ENCODE assay signal across 8 mouse cellular contexts in the genomic region with DNA sequence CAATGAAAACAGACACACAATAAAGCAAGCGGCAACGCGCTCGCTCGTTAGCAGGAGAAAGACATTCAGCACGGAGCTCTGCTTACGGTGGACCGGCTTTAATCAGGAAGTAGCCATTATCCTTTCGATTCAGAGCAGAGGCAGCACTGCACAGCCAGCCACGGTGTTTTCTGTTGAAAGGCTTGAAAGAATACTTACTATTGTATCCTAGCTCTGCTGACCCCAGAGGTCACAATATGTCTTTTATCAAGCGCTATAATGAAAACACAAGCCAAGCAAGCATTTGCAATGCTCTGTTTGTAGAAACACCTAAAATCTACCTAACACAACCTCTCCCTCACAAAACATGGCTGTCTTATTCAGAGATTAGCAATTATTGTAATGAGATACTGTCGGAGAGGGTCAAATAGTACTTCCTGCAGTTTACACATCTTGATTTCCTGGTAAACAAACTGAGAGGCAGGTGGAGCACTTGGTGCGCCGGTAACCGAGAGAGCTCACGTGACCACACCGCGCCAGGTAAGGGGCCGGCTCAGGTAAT.
DNase-seq lines count a peak whose midpoint lies in the region; ATAC-seq and TF ChIP-seq lines count a peak whose summit lies in the region.

No protein-coding gene starts in this region.

- TF ChIP-seq CTCF in thymus, adult 2 months (IDR thresholded peaks at IDR 0.05; ENCODE audit: borderline replicate concordance, control insufficient read depth, extremely low read depth, insufficient read depth, low read length, poor library complexity), result no peak

- no peaks in the 10 kb centered on the region for H3K9me3 ChIP-seq in intestine, embryonic 15.5 days
- H3K9me3 ChIP-seq in limb, embryonic 10.5 days (replicated peaks), result no peaks in the 10 kb centered on the region

- DNase-seq in thymus, adult 2 months, result peak; percentile 11
- no peak for DNase-seq in thymus, postnatal 10 days (ENCODE audit: low spot score in 2 of 2)
- peak; percentile 53 to 65 for DNase-seq in cerebellum, postnatal 10 days
- peak; percentile 28 to 49 for DNase-seq in frontal cortex, postnatal 36 days (ENCODE audit: low spot score in 2 of 2)
- DNase-seq in limb, embryonic 10.5 days (ENCODE audit: low spot score), result peak; percentile 54
- DNase-seq in mesoderm, embryonic 11.5 days (ENCODE audit: low read depth, low spot score), result peak; percentile 60
- DNase-seq in spleen, postnatal 36 days (ENCODE audit: low spot score in 2 of 2), result peak; percentile 45 to 48

- no peak for TF ChIP-seq POLR2A in thymus, adult 2 months (IDR thresholded peaks at IDR 0.05; ENCODE audit: control insufficient read depth, extremely low read depth, insufficient read depth, low read length, poor library complexity)

- peak; percentile 81 for ATAC-seq in intestine, embryonic 15.5 days

- H3K27ac ChIP-seq in thymus, adult 2 months (ENCODE audit: control insufficient read depth, insufficient read depth, low read length), result no peak overlapping the region
- H3K27ac ChIP-seq in intestine, embryonic 15.5 days, result peak overlapping the region; percentile 42; the same call in 1 of the 2 replicates
- no peak overlapping the region for H3K27ac ChIP-seq in limb, embryonic 10.5 days

- H3K9ac ChIP-seq in intestine, embryonic 15.5 days, result peak overlapping the region; percentile 5; the same call in 1 of the 2 replicates

- no peaks in the 10 kb centered on the region for H3K4me1 ChIP-seq in thymus, adult 2 months (replicated peaks; ENCODE audit: control insufficient read depth, insufficient read depth, low read length)
- no peaks in the 10 kb centered on the region for H3K4me1 ChIP-seq in intestine, embryonic 15.5 days (replicated peaks)
- H3K4me1 ChIP-seq in limb, embryonic 10.5 days, result peaks cover 29% of the 10 kb centered on the region

- H3K36me3 ChIP-seq in thymus, adult 2 months (ENCODE audit: control insufficient read depth, insufficient read depth, low read length), result no peaks in the 10 kb centered on the region
- no peaks in the 10 kb centered on the region for H3K36me3 ChIP-seq in intestine, embryonic 15.5 days
- H3K36me3 ChIP-seq in limb, embryonic 10.5 days, result no peaks in the 10 kb centered on the region

- 5% methylated on average over 19 of the region's 19 CpGs for WGBS in thymus, adult 2 months
- whole genome bisulfite sequencing in intestine, embryonic 15.5 days, result 13% methylated on average over 19 of the region's 19 CpGs
- WGBS in limb, embryonic 10.5 days, result 14% methylated on average over 19 of the region's 19 CpGs

- H3K27me3 ChIP-seq in thymus, adult 2 months (ENCODE audit: control insufficient read depth, insufficient read depth, low read length), result no peaks in the 10 kb centered on the region
- H3K27me3 ChIP-seq in intestine, embryonic 15.5 days (replicated peaks), result no peaks in the 10 kb centered on the region
- no peaks in the 10 kb centered on the region for H3K27me3 ChIP-seq in limb, embryonic 10.5 days (ENCODE audit: low read depth, poor library complexity, severe bottlenecking)

- peak overlapping the region; percentile 30 for H3K4me3 ChIP-seq in thymus, adult 2 months (ENCODE audit: control insufficient read depth, insufficient read depth, low read length)
- H3K4me3 ChIP-seq in intestine, embryonic 15.5 days (replicated peaks), result peak overlapping the region; percentile 35
- H3K4me3 ChIP-seq in limb, embryonic 10.5 days, result peak overlapping the region; percentile 38

- peak overlapping the region; percentile 56 for H3K4me2 ChIP-seq in intestine, embryonic 15.5 days (replicated peaks)

Comparison
In these comparisons a context has a peak if more than half of its experiments do, and no peak if none do; other contexts are left out.
1. DNase-seq: peak in thymus, adult 2 months (single experiment), cerebellum, postnatal 10 days (2 of 2), frontal cortex, postnatal 36 days (2 of 2), limb, embryonic 10.5 days (single experiment), mesoderm, embryonic 11.5 days (single experiment) and spleen, postnatal 36 days (2 of 2); none in thymus, postnatal 10 days (0 of 2).
2. Peak in every context shown above with its lines, with median percentiles within 50 percentile points of each other: H3K4me3 ChIP-seq.